Mouse (Mus musculus) lung, adult 2 months (tissue): ENCODE data around the gene Wars2.

Experiments used
- CTCF ChIP-seq: fragments of 200-500 bp; IDR thresholded peaks from 2 replicates; pipeline ENCODE4 v1.5.1; 2011; ENCODE audit warnings: mild to moderate bottlenecking, low read length, control low read depth; ENCODE audit not compliant: insufficient read depth
- POLR2A ChIP-seq: fragments of 200-500 bp; IDR thresholded peaks from 2 replicates; pipeline ENCODE4 v1.6.1; 2011; ENCODE audit warnings: low read depth, mild to moderate bottlenecking, control low read depth, low read length, borderline replicate concordance; ENCODE audit errors: extremely low read depth

DNA sequence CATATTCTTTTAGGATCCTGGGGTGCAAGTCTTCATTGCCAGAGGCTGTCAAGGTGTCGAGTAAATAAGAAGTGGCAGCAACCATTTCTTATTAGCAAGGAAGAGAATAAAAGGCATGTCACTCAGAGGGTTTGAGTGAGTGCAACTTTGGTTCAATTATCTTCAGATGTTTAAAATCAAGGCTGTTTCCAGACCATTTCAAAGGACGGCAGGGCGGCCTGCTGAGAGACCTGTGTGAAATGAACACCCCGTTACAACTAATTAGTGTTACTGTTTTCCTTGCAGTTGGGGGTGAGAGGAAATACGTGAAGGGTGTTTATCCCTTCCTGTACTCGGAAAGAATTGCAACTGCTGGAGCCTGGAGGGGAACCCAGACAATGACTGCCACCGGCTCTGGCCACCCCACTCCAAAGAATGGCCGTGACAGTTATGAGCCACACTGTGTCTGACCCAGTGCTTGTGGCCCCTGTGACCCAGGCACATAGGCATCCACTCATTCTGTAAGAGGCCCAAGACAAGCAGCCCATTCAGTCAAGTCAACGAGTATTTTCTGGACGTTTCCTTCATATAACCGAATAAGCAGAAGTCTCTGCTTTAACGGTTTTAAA lies 137.2 kb downstream of the Wars2 start:
- TF ChIP-seq CTCF: no peak
- TF ChIP-seq POLR2A: no peak
